Mouse (Mus musculus) heart, postnatal 0 days (tissue): ENCODE data around the gene Asic3.

Source experiments
- CTCF ChIP-seq: IDR thresholded peaks from 2 replicates; pipeline ENCODE4 v1.5.1; 2016; ENCODE audit warnings: antibody characterized with exemption, control low read depth, low read depth
- EP300 ChIP-seq: IDR thresholded peaks from 2 replicates; pipeline ENCODE4 v1.6.1; 2016; ENCODE audit warnings: antibody characterized with exemption, low read depth

DNA sequence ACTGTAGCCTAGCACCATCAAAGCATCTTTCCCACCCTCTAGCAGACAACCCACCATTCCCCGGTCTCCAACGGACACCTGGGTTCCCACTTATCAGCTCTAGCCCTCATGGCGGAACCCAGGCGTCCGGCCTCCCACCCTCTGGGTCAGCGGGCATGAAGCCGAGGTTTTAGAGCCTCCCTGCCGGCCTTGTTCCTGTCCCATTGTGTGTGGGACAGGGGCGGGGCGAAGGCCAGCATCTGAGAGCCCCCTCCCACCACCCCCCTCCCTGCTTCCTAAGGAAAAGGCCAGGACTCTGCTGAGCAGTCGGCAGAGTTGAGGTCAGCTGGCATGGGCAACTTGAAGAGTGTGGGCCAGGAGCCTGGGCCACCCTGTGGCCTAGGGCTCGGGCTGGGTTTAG lies 48.7 kb upstream of the Asic3 start, which contains the start of gene Nos3:
- TF ChIP-seq CTCF (no peak), EP300 (peak; percentile 73)
